Mouse (Mus musculus): ENCODE data around the gene Zfp36l1. TPM values are rescaled to one million over a fixed set of nuclear protein-coding genes. Genes with fewer than 3 reads are reported as not detected.
A peak's percentile ranks its signal among the peaks of the same experiment; 100 is the strongest.

The Zfp36l1 gene
- total RNA-seq, 2 experiments from 2014 or later, result 80.4 to 90.5 TPM

DNA sequence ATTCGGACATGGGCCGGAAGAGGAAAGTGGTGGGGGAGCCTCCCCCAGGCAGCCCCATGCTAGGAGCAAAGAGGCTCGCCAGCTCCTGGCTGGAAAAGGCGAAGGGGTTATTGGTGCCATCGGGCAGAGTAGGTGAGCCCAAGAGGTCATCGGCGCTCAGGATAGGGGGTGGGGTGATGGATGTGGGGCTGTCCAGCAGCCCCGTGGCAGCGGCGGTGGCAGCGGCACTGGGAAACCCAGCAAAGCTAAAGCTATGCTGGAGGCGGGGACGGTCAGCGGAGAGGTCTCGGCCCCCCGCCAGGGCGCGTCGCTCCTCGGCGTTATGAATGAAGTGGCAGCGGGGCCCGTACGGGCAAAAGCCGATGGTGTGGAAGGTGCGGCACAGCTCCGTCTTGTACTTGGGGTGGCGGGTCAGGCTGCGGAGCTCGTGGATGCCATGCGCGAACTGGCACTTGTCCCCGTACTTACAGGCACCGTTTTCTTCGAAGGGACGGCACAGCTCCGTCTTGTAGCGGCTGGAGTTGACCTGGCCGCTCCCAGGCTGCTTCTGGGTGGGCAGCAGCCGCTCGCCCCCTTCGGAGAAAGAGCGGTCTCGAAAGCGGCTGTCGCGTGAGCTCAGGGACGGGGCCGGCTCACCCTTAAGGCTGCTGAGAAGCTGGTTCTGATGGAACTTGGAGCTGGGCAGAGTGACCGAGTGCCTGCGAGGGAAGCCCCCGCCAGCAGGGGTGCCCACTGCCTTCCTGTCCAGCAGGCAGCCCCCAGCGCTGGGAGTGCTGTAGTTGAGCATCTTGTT is 2.9 kb downstream of the Zfp36l1 start:
- DNase-seq, result peak; percentile 63

DNA sequence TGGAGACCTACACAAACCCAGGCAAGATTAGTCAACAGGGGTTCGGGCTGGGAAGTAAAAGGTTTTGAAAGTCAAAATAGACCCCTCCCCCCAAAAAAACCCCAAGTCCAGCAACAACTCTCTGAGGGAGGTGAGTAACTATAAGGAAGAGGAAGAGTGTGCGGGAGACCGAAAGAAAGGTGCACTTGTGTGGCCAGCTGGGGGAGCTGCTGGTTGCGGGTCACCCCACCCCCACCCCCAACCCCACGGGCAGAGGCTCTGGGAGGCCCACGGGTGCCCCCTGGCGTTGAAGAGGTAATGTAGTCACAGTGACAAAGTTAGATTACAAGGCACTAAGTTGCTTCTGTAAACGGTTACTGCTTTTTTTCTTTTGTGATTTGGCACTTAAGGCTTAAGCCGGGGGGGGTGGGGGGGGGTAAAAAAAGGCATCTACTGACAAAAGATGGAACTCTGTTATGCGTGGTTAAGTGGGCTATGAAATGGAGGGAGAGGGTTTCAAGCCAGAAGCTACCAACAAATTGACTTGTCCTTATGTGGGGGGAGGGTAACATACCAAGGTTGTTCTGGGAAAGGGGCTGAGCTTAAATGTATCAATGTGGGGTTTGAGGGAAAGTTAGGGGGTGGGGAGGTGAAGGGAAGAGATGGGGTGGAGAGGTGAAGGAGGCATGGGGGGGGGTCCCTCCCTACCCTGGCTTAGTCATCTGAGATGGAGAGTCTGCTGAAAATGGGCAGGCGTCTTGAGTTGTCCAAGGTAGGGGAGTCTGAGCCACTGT is 3.7 kb downstream of the Zfp36l1 start:
- peak; percentile 90 for DNase-seq

DNA sequence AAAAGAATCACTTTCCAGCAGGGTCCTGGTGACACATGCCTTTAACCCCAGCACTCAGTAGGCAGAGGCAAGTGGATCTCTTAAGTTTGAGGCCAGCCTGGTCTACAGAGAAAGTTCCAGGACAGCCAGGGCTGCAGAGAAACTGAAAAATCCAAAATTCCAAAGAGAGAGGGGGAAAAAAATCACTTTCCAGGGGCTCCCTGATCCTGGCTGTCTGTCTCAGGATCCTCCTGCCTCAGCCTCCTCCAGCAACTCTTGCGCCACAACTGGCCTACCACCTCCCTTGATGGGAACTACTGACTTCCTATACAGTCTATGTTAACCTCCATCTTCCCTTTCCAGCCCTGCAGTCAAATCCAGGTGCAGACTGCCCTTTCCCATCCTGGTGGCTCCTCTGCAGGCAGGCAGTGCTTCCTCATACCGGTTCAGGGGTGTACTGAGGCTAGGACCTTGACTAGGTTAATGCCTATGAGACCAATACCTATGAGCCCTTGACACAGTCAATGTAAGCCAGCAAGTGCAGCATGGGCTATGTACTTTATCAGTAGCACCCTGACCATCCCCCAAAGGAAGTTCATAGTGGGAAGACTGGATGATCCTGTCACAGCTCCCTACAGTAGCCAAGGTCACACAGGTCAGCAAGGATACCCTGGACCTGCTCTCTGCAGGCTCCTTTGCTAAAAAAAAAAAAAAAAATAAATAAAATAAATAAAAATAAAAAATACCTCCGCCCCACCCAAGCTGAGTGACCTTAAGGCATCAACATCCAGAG is 5.7 kb downstream of the Zfp36l1 start:
- DNase-seq, result no peak

DNA sequence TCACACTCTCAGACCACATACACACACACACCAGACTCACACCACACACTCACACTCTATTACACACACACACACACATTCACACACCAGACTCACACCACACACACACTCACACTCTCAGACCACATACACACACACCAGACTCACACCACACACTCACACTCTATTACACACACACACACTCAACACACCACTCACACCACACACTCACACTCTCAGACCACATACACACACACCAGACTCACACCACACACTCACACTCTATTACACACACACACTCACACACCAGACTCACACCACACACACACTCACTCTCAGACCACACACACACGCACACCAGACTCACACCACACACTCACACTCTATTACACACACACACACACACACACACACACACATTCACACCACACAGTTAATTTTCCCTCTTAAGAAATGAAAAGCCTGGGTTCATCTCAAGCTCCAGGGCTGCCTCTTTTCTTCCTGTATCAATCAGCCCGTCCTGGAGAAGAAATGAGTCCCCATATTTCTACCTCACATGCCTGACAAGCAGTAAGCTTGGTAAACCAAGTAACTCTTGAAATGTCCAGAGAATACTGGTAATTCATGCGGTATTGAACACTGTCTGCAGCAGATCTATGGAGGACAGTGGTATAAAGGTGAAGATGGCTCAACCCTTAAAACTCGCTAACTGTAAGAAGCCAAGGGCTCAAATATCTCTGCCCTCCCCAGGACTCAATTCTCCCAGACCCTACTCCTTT is 6.5 kb downstream of the Zfp36l1 start:
- DNase-seq, result no peak

DNA sequence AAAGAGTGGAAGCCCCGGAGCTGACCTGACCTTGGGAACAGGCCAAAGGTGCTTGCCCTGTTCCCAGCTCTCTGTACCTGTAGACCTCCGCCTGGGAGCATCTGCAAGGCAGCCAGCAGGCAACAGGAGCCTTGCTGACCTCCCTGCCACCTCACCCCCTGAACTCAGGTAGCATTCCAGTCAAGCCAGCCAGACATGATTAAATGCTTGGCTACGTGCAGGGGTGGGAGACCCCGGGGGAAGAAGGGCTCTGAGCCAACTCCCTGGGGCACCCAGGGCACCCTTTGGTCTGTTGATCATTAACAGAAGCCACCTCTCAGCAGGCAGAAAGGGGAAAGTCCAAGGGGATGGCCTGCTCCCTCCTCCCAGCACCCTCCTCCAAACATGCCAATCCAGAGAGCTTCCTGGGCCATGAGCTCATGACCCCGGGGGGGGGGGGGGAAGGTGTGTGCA is 9.3 kb downstream of the Zfp36l1 start:
- no peak for DNase-seq

DNA sequence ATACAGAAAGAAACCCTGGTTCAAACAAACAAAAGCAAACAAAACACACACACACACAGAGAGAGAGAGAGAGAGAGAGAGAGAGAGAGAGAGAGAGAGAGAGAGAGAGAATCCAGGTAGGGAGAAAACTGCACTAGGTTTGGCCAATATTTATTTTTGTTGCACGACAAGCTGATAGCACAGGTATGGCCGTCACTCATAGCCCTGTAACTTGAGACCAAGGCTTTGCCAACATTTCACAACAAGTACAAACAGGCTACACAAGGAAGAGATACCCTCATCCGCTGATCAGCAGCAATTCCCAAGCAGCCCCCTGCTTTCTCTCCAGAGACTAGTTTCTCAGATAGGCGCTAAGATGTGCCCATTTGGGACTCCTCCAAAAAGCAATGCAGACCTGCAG is 9.7 kb downstream of the Zfp36l1 start:
- DNase-seq, result no peak

DNA sequence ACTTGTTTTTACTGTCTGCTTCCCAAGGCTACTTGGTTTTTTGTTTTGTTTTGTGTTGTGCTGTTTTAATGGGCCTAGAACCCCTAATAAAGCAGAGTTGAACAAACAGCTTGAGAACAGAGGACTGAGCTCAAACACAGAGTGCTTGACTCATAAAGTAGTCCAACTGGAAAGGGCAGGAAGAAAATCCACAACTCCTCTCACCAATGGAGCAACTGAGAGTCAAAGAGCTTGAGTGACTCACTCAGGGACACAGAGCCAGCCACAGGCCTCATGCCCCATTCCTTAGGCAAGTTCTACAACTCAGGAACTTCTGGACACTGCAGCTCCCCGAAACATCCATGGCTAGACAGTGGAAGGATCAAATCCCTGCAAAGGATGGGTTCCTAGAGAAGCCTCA is 14.0 kb downstream of the Zfp36l1 start:
- DNase-seq, result no peak

DNA sequence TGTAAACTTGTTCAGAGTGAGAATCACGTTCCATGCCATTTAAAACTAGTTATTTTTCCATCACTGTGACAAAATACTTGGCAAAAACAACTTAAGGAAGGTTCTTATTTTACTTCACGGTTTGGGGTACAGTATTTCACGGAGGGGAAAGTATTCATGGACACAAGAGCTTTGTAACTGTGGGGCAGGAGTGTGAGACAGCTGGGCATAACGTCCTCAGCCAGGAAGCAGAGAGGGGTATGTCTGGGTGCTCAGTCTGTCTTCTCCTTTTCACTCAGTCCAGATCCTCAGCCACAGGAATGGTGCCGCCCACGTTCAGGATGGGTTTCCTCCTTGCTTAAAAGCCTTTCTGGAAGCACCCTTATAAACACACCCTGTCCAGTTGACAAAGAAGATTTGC is 16.1 kb downstream of the Zfp36l1 start:
- no peak for DNase-seq

DNA sequence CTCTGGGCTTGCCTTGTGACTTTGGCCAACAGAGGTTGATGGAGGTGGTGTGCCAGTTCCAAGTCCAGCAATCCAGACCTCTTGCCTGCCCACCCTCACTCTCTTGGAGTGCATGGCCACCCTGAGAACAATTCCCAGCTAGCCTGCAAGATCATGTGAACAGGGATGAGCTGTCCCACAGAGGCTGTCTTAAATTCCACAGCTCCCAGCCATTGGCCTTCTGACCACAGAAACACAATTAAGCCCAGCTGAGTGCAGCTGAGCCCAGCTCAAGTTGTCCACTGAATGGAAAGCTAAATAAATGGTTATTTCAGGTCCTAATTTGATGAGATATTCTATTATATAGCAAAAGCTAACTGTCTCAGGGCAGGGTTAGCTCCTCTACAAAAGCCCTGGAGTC is 20.0 kb downstream of the Zfp36l1 start:
- no peak for DNase-seq

DNA sequence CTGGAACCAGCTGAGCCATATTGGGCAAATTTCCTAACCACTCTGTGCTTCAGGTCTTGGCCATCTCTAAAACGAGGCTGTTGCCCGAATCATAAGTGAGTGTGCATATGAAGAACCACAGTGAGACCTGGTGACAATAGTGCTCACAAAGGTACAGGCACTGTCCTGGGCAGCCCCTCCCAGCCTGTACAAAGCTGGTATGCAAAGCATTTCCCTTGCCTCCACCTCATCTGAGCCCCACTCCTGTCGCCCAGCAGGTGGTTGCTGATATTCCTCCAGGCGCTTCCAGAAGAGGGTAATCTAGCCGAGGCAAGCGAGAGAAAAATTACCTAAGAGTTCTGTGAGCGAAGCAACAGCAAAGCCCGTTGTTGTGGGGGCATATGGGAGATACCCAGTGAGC is 21.7 kb downstream of the Zfp36l1 start:
- DNase-seq, result no peak

DNA sequence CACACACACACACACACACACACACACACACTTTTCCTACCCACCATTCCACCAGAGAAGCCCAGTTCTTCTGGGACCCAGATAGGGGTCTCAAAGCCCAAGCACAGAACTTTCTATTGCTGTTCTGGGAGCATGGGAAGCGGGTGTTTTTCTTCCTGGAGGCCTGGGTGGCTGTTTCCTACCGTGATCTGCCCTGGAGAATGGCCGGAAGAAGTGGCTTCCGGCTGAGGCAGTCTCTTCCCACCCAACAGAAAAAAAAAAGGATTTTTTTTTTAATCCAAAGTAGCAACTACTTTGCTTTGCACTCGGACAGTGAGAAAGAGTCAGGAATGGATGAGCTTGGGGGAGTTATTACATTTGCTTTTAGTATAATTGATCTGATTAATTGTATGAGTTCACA is 22.3 kb downstream of the Zfp36l1 start:
- DNase-seq, result no peak

DNA sequence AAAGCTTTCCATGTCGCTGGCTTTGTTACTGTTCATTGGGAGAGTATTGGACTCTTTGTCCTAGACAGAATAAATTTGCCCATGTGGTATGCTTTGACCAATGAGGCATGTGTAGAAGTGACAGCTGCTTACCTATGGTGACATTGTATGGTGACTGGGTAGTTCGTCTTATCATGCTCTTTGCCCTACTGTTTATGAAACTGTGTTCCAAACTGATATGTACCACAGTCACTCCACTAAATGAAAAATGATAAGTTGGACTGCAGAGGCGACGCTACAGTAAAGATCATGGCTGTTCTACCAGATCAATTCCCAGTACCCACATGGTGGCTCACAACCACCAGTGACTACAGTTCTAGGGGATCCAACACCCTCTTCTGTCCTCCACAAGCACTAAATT is 24.7 kb downstream of the Zfp36l1 start:
- DNase-seq, result no peak

DNA sequence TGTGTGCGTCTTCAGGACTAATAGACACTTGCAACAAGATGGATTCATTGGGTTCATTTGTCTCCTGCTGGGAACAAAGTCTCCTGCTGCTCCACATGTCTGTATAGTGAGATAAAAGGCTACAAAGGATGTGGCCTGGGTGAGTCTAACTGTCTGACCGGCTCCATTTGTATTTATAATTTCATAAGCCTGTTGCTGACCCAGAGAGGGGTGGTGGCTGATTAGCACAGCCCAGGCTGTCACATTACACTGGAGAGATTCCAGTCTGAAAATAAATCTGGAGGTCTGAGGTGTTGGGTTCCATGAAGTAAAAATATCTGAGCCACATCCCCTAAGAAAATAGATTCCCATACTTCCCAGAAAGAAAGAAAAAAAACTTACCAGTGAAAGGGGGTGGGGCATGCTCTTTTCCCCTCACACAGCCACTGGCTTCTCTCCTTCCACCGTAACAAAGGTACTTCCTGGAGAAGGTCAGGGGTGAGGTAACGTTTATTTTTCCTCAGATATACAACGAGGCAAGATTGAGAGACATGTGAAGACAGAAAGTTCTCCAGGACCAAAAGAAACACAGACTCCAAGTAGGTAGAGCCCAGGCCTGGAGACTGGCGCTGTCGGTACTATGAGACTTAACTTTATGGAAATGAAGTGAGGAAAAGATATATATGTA is 28.2 kb downstream of the Zfp36l1 start:
- DNase-seq, result no peak

DNA sequence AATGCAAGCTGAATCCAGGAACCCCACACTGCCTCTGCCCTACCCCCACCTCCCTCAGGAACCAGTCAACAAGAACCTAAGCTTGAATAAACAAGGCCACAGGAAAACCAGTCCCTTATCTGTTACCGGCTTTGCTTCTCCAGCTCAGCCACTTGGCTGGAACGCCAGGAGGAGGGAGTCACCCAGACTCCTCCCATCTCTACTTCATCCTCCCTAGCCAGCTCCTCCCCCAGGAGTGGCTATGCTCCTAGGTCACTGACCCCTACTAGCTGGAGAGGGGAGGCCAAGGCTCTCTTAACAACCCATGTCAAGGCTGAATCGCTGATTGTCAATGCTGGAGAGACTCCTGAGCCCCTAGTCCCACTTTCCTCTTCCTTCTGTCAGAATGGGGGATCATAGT is 28.9 kb downstream of the Zfp36l1 start:
- DNase-seq, result peak; percentile 46

DNA sequence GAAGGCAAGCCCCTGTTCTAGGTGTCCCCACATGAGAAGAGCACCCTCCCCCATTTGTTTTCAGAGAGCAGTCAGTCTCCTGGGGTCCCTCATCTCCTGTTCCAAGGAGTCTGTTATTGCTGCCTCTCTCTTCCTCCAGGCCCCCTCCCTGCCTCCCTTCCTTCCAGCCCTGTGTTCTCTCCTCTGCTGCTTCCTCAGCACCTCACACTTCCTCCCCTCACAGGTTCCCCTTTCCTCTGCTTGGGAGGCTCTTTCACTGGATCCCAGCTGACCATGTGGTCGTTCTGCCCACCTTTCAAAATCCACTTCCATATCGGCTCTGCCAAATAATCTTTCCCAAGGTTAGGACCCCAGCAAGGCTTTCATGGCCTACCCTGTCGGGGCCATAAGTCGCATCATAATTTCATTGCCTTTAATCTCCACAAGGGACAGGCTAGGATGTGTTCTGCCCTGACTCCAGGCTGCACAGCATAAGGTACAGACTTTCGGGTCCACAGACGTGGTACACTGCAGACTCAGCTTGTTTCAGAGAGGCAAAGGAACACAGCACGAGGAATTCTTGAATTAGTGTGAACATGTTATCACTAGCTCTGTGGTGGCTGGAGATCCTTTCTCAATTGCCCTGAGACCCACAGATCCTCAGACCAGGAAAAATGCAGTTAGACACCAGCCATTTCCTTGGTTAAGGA is 29.5 kb downstream of the Zfp36l1 start:
- no peak for DNase-seq

DNA sequence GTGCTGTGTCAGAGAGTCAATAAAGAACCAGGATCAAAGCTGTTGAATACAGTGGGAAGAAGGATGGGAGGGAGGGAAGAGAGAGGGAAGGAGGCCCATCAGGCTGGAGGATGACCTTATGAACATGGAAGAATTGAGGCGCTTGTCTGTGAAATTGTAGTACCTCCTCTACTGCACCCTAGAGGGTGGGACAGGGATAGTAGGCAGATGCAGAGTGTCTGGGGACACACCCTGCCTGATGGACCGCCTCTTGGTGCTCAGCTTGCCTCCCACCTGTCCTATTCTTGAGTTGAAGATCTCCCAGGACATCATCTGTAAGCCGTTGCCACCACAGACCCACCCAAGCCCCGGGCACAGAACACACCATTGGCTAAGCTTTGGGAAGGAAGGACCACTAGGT is 30.1 kb downstream of the Zfp36l1 start:
- DNase-seq, result no peak

DNA sequence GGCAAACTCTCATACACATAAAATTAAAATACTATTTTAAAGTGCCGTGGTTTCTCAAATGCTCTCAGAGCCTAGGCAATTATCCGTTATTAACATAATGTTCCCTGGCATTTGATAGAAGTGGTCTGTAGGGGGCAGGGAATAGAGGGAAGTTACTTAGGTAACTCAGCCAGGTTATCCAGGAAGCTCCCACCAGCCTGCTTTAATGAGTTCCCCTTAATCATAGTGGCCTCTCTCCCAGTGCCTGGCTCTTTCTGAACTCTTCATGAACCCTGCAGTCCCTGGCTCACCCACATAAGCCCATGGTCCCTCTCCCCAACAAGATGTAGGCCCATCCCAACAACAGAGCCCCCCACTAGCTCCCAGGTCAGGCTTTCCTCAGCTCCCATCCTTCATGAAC is 31.4 kb downstream of the Zfp36l1 start:
- no peak for DNase-seq

DNA sequence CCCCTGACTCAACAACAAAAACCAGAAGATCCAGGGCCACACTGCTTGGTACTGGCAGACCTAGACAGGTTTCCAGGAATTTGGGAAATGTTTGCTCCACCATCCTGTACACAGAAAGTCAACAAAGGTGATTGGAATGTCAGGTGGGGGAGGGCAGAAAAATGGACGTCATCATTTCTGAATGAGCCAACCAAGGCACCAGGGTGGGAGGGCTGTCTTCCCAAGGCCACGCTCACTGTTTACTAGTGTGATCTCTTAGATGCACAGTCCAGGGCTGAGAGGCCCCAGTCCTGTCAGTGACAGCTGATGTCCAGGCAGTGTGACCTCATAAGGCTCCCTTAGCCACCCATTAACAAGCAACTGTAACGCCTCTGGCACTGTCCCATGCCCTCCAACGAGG is 32.9 kb downstream of the Zfp36l1 start:
- no peak for DNase-seq

DNA sequence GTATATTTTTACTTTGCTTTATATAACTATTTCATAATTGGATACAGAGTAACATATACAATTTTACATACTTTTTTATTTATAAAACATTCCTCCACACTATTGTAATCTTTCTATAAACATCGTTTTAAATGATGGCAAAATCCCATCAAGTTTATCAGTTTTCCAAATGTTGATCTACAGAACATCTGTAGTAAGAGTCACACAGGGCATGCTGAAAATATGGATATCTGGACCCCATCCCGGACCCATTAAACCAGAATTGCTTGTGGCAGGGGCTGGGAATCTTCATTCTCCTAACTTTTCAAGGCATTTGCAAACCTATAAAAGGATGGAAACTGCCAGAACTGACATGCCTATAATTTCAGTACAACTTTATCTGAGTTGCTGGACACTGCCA is 38.5 kb downstream of the Zfp36l1 start:
- DNase-seq, result no peak

DNA sequence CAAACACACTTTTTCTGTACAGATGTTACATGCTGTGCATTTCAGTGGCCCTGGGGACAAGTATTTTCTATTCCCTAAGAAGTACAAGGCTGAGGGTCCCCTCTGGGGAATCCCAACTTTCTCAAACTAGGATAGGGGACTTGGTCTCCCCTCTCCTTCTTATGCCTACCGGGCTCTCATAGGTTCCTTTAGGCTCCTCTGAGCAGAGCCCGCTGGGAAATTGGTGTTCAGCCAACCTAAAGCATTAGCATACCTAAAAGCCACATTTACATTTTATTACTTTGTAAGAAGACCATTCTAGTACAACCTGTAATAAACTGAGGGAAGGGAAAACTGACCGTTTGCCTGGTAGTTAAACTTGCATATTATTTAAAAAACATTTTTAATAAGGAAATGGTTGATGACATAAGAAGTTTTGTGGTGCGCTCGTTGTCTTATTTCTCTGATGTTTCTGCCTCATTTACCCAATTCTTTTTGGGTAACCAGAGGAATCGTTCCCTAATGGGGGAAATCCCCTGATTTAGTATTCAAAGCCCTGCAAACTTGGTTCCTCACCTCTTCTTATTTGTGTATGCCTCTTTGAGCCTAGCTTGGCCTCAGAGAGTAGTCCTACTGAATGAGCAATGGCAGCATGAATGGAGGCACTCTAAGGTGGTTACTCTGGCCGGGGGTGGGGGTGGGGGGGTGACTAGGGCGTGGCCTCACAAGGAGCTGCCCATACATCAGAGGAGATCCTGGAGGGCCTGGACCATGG is 42.1 kb downstream of the Zfp36l1 start:
- no peak for DNase-seq

Measured in gastrocnemius, postnatal 10 days (tissue).